Mouse (Mus musculus) left cerebral cortex, postnatal 25 days (tissue): ENCODE results near the gene Nags. TPM values are rescaled to one million over a fixed set of nuclear protein-coding genes. Genes with fewer than 3 reads are reported as not detected.
A peak's percentile ranks its signal among the peaks of the same experiment; 100 is the strongest.

ENCODE experiments used
- DNase-seq, 2 experiments: peaks; one replicate each; pipeline ENCODE4 v3.0.0; 2022; ENCODE audit warnings: low spot score in 2 of 2, mixed read lengths in 1 of 2
- intact Hi-C: fragments of 180-260 bp; cut with DNase I; formaldehyde crosslinking; loops from one replicate; pipeline ENCODE4 v1.15.1; 2025
- total RNA-seq, 2 experiments: library from RNA; stranded (reverse); gene quantifications; 2 replicates each; pipeline ENCODE4 v1.2.3; 2021

Nags gene
- total RNA-seq: not detected

DNA sequence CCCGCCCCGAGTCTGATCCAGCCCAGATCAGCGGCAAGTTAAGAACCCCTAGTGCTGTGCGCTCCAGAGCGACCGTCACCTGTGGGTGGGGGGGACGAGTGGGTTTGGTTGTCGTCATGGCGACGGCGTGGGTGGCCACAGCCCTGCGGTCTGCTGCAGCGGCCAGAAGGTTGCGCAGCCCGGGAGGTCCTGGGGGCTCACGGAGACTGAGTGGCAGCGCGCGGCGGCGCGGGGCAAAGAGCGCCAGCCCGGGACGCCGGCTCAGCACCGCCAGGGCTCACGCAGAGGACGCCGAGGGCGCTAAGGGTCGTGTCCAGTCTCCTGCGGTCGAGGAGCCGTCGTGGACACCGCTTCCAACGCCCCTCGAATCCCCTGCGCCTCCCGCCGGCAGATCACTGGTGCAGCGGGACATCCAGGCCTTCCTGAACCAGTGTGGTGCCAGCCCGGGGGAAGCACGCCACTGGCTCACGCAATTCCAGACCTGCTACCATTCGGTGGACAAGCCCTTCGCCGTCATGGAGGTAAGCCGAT, at the start of gene Nags:
Gene Nags (plus strand): TSS at position 43 of the 531 bp plus-strand sequence.
- intact Hi-C loops: no loop called here
- no peak for DNase-seq

GRCm38 (mm10) chr11:102095676-102096075, 49.6 kb upstream of the Nags start:
- no peak for DNase-seq
- intact Hi-C loops: no loop called here

DNA sequence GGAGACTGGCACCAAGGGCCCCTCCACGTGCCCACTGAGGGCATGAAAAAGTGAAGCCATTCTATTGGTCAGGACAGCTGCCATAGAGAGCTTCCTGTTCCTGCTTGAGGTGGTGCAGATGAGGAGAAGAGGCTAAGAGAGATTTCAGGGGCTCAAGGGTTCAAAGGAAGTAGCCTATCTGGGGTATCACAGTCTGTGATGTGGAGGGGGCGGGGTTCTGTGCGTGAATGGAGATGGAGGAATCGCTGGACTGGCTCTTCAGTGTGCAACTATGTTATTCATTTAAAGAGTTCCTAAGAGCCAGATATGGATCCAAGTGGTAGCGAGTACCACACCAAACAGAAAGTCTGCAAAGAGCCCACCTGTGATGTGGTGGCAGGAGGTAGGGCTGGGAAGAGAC, 48.9 kb upstream of the Nags start:
- no peak for DNase-seq
- intact Hi-C loops: no loop called here

GRCm38 (mm10) chr11:102096887-102097391, 48.4 kb upstream of the Nags start:
- peak; percentile 65 to 70 for DNase-seq
- intact Hi-C loops: no loop called here

DNA sequence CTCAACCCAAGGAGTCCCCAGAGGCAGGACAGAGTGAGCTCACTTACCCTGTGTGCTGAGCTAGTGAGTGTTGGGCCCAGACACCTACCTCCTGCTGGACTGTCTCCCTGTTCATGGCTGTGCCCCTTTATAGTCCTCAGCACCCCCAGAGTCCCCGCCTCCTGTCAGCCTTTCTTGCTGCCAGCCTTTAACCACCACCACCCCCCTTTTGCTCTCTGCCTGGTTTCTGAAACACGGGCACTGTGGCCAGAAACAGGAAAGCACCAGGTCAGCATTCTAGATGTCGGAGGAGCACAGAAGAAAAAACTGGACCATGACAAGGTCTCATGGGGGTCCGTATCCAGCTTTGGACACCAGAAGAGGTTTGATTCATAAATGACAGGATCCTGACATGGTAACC, 44.1 kb upstream of the Nags start, which contains the start of gene Ppy:
Gene Ppy (minus strand): TSS at position 101 of the 400 bp plus-strand sequence.
- no peak for DNase-seq
- intact Hi-C loops: no loop called here

DNA sequence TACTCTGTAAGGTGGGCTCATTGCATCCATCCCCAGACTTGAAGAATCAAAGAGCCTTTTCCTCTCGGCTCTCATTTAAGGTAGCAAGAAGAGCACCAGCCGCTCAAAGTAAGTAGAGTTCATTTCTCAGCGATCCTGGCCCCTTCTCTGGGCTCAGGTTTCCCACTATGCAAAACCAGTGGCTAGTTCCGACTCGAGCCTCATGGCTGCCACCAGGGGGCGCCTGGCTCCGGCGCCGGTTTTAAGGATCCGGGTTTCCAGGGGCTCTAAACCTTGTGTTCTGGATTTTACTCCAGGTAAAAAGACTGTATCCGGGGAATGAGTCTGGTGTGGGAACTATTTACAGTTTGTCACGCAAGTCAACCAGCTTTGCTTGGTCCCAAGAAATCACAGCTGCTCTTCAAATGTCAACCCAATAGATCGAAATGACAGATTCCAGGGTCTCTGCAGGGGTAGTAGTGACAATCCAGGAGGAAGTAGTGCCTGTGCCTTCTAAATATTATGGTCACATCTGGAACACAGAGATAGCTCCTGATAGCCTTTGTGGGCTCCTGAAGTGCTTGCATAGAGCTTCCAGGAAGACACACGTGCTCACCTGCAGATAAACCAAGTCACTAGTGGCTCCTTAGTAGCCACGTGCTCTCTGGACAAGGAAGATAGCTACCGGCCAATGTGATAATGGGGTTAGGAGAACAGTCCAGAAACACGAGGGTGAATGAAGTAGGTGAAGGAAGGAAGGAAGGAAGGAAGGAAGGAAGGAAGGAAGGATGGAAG, 42.6 kb upstream of the Nags start:
- intact Hi-C loops: loop anchor here (1.0 kb wide), 1 partner anchor 36 kb away; no protein-coding TSS in a partner anchor
- DNase-seq: peak; percentile 51 to 65

GRCm38 (mm10) chr11:102106911-102107310, 38.4 kb upstream of the Nags start:
- intact Hi-C loops: no loop called here
- no peak for DNase-seq

DNA sequence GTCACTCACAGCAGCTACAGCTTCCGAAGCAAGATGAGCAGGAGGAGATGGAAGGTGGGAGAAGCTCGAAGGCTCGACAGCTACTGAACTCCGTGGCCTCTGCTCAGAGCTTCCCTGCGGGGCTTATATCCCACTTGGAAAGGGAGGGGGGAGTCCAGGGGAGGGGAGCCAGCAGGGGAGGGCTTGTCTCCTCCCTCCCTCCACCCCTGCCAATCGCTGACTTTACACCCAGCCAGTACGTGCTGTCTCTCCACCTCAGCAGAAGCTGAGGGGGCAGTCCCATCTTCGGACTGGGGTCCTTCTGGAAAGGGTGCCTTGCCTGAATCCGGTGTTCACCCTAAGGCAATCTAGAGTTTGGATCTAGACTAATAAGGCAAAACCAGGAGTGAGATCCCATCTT, 37.6 kb upstream of the Nags start, which contains the start of gene Pyy:
Gene Pyy (minus strand): TSS at position 101 of the 400 bp plus-strand sequence.
- no peak for DNase-seq
- intact Hi-C loops: no loop called here

GRCm38 (mm10) chr11:102111576-102111975, 33.7 kb upstream of the Nags start:
- intact Hi-C loops: no loop called here
- DNase-seq: no peak

GRCm38 (mm10) chr11:102116241-102116640, 29.1 kb upstream of the Nags start:
- intact Hi-C loops: no loop called here
- DNase-seq: no peak

GRCm38 (mm10) chr11:102117386-102117785, 27.9 kb upstream of the Nags start:
- intact Hi-C loops: no loop called here
- DNase-seq: no peak

GRCm38 (mm10) chr11:102134516-102134915, 10.8 kb upstream of the Nags start:
- no peak for DNase-seq
- intact Hi-C loops: loop anchor here (5.0 kb wide), 1 partner anchor 217 kb away; no protein-coding TSS in a partner anchor

DNA sequence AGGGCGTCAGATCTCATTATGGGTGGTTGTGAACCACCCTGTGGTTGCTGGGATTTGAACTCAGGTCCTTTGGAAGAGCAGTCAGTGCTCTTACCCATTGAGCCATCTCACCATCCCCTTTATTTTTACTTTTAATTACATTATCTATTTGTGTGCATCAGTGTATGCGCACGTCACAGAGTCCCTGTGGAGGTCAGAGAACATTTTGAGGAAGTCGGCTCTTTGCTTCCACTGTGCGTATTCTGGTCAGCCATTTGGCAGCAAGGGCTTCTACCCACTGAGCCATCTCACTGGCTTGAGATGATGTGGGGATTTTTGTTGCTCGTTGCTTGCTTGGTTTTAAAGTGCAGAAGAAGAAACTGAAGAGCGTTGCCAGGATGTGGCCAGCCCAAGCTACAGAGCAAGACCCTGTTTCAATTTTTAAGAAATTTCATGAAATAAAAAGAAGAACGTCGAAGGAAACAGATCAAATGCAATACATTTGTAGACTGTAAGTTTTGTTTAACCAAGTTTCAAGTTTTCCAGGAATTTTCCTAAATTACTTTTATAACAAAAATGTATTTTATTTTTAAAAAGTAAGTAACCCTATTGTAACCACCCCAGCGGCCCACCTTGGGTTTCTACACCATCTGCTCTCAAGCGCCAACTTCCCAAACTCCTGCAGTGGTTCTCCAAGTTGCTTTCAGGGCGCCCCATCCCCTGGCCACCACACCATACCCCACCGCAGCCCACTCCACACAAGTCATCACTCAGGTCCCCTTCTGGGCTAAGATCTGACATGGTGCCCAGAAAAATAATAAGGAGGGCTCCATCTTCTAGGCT, 7.5 kb upstream of the Nags start:
- intact Hi-C loops: loop anchor here (1.0 to 5.0 kb wide), 3 partner anchors 36 to 151 kb away; partner anchors contain the start of gene Dusp3
- no peak for DNase-seq

DNA sequence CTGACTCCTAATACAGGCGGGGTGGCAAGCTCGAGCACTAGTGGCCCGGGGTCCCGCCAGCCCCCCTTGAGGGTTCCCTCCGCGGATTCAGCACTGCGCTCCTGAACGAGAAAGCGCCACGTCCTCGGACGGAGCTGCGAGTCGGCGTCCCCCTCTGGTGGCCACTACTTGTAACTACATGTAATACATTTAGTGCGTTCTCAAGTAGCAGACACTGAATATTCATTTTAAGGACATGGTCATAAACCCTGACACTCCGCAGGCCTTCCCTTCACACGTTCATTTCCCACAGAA, 6.9 kb upstream of the Nags start:
- DNase-seq: peak; percentile 66 to 71
- intact Hi-C loops: loop anchor here (1.0 to 5.0 kb wide), 3 partner anchors 36 to 151 kb away; partner anchors contain the start of gene Dusp3

DNA sequence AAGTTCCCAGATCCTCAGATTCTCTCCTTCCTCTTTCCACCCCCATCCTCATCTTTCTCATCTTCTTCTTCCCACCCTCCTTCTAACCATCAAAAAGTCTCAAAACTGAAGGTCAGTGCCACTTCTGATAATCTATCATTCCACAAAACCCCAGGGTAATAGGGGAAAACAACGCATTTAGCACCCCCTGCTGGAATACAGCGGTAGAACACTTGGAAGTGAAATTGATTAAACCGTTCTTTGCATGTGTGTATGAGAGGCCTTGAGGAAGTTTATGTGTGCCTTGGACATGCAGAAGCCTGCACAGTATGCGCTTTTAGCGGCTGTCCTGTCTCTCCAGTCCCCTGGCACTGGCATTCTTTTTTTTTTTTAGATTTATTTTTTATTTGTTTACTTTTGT, 4.8 kb upstream of the Nags start:
- DNase-seq: peak; percentile 62 to 70
- intact Hi-C loops: no loop called here

DNA sequence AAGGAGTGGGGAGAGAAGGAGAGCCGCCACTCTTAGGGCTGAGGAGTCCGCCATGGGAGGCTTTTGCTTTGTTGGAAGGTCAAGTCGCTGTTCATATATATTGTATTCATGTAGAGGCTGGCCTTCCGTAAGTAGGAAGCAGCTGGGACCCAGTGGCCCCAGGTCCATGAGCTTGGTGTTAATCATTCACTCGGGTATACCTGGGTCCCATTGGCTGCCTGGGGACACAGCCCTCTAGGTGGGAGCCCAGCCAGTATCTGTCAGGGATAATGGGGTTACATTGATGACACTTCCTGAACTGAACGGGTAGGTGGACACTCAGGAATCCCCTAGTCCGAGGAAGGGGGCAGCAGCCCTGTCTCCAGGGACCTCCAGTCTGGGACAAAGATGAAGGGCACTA, 3.0 kb upstream of the Nags start:
- intact Hi-C loops: no loop called here
- no peak for DNase-seq

DNA sequence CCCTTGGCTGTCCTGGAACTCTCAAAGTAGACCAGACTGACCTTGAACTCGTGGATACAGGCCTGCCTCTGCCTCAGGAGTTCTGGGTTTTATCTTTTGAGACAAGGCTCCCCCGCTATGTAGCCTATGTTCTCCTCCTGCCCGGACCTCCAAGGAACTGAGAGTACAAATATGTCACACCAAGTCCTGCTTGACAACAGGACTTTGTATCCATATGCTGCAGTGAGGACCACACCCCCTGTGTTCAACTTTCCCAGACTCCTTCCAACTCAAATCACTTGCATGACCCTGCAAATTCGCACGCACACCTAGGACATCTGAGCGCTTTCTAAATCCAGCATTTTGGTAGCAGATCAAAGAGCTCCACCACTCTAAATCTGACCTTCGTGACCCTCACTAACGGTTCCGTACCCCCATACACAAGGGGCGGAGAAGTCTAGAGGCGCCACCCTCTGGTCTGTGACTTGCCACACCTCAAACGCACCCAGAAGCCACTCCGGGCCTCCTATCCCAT, 299 bp upstream of the Nags start:
- no peak for DNase-seq
- intact Hi-C loops: no loop called here

GRCm38 (mm10) chr11:102146005-102146404, 692 bp downstream of the Nags start:
- intact Hi-C loops: no loop called here

DNA sequence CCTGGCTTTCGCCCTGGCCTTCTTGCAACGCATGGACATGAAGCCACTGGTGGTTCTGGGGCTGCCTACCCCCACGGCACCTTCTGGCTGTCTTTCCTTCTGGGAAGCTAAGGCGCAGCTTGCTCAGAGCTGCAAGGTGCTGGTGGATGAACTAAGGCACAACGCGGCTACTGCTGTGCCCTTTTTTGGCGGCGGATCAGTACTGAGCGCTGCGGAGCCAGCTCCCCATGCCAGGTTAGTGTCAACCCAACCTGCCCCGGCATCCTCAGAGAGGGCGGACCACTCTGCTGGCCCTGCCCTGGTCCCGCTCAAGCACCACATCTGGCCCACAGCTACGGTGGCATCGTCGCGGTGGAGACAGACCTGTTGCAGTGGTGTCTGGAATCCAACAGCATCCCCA, 1.2 kb downstream of the Nags start:
- intact Hi-C loops: no loop called here
- no peak for DNase-seq

More at GRCm38 (mm10) chr11:102146005-102146404, 692 bp downstream of the Nags start:
- no peak for DNase-seq
